Mouse (Mus musculus): ENCODE measurements around the gene Ctnnb1. TPM values are rescaled to one million over a fixed set of nuclear protein-coding genes. Genes with fewer than 3 reads are reported as not detected.

The Ctnnb1 gene
- total and polyA plus RNA-seq, 3 experiments, result 197 to 383 (median 290) TPM

- TF ChIP-seq RAD21 (IDR thresholded peaks at IDR 0.05; ENCODE audit: low read depth, low read length) (no peak), TBP (conservative IDR thresholded peaks at IDR 0.05; ENCODE audit: low read depth, low read length) (peak; percentile 97), NELFE (IDR thresholded peaks at IDR 0.05; ENCODE audit: low read depth, low read length) (peak; percentile 99), MAFK (IDR thresholded peaks at IDR 0.05; ENCODE audit: insufficient replicate concordance, low read length) (no peak), BHLHE40 (IDR thresholded peaks at IDR 0.05; ENCODE audit: low read depth, low read length) (no peak), GABPA (IDR thresholded peaks at IDR 0.05; ENCODE audit: insufficient replicate concordance, low read depth, low read length) (no peak), MAZ (IDR thresholded peaks at IDR 0.05; ENCODE audit: low read depth, low read length) (peak; percentile 78), POLR2A (IDR thresholded peaks at IDR 0.05; ENCODE audit: low read depth, low read length) (peak; percentile 98), MEF2A (IDR thresholded peaks at IDR 0.05; ENCODE audit: borderline replicate concordance, low read depth, low read length) (peak; percentile 82)
Observed at GRCm38 (mm10) chr9:120932797-120933586, 4.0 kb downstream of the Ctnnb1 start (continued).

- Histone ChIP-seq H3K4me3 (replicated peaks in 1 of 3; ENCODE audit: low read depth in 2 of 3, low read length in 2 of 3, poor library complexity in 1 of 3) (peak overlapping the region; percentile 81 to 93 (median 89)), H3K36me3 (replicated peaks in 1 of 2; ENCODE audit: control insufficient read depth in 1 of 2, insufficient read depth in 1 of 2, low read length in 1 of 2) (peaks cover 0 to 16% of the 10 kb centered on the region in 2 experiments), H3K9me3 (replicated peaks; ENCODE audit: low read length) (no peaks in the 10 kb centered on the region), H3K27me3 (replicated peaks) (no peaks in the 10 kb centered on the region), H3K27ac (ENCODE audit: insufficient read depth, low read depth) (0 out of 2 replicates have a peak overlapping the region, but pooled peaks have one; percentile 42), H3K79me2 (replicated peaks; ENCODE audit: control insufficient read depth, extremely low read depth, insufficient read depth, poor library complexity, severe bottlenecking) (peaks cover 50% of the 10 kb centered on the region), H3K9ac (ENCODE audit: insufficient read depth, low read depth) (peak overlapping the region; percentile 87), H3K4me1 (ENCODE audit: control insufficient read depth in 1 of 2, insufficient read depth in 2 of 2) (peaks cover 0 to 38% of the 10 kb centered on the region in 2 experiments; a peak in 2 of 4 replicates), H3K4me2 (ENCODE audit: insufficient read depth, low read depth, poor library complexity, severe bottlenecking) (peak overlapping the region; percentile 98; the same call in 1 of the 2 replicates)
- TF ChIP-seq TCF12 (IDR thresholded peaks at IDR 0.05; ENCODE audit: low read depth, low read length), result no peak
- no peak for TF ChIP-seq TBP (conservative IDR thresholded peaks at IDR 0.05; ENCODE audit: low read depth, low read length)
- no peak for TF ChIP-seq USF1 (IDR thresholded peaks at IDR 0.05; ENCODE audit: low read depth, low read length)
- 0 out of 2 replicates have a peak, but pooled peaks have one; percentile 13 for TF ChIP-seq UBTF (IDR thresholded peaks at IDR 0.05; ENCODE audit: low read depth, low read length)
- TF ChIP-seq SIN3A (IDR thresholded peaks at IDR 0.05; ENCODE audit: low read length), result no peak
- no peak for TF ChIP-seq RCOR1 (conservative IDR thresholded peaks at IDR 0.05; ENCODE audit: low read depth, low read length)
- DNase-seq (ENCODE audit: extremely low read depth), result no peak
- in situ Hi-C loops (cut with MboI; ENCODE audit: low pct_ligation_motif_present, low pct_unique_long_range_greater_than_20kb, low sequenced_read_pairs) (no loop called here), dilution Hi-C loops (cut with MboI; ENCODE audit: extremely low pct_ligation_motif_present, extremely low pct_unique_long_range_greater_than_20kb, low sequenced_read_pairs) (no loop called here)
Observed at GRCm38 (mm10) chr9:120933587-120933885, 4.5 kb downstream of the Ctnnb1 start.

- in situ Hi-C loops (cut with MboI; ENCODE audit: low pct_ligation_motif_present, low pct_unique_long_range_greater_than_20kb, low sequenced_read_pairs) (no loop called here), dilution Hi-C loops (cut with MboI; ENCODE audit: extremely low pct_ligation_motif_present, extremely low pct_unique_long_range_greater_than_20kb, low sequenced_read_pairs) (no loop called here)
- H3K4me1 ChIP-seq (ENCODE audit: control insufficient read depth in 1 of 2, insufficient read depth in 2 of 2), result peaks cover 0 to 44% of the 10 kb centered on the region in 2 experiments; a peak in 2 of 4 replicates
- no peaks in the 10 kb centered on the region for H3K9me3 ChIP-seq (replicated peaks; ENCODE audit: low read length)
- H3K36me3 ChIP-seq (replicated peaks in 1 of 2; ENCODE audit: control insufficient read depth in 1 of 2, insufficient read depth in 1 of 2, low read length in 1 of 2), result peaks cover 0 to 21% of the 10 kb centered on the region in 2 experiments
- H3K27ac ChIP-seq (ENCODE audit: insufficient read depth, low read depth), result no peak overlapping the region; the same call in 1 of the 2 replicates
- peaks cover 56% of the 10 kb centered on the region for H3K79me2 ChIP-seq (replicated peaks; ENCODE audit: control insufficient read depth, extremely low read depth, insufficient read depth, poor library complexity, severe bottlenecking)
- peak overlapping the region; percentile 81 to 93 (median 89) for H3K4me3 ChIP-seq (replicated peaks in 1 of 3; ENCODE audit: low read depth in 2 of 3, low read length in 2 of 3, poor library complexity in 1 of 3)
- peak overlapping the region; percentile 87 for H3K9ac ChIP-seq (ENCODE audit: insufficient read depth, low read depth)
- peak overlapping the region; percentile 98 for H3K4me2 ChIP-seq (ENCODE audit: insufficient read depth, low read depth, poor library complexity, severe bottlenecking)
- no peak for DNase-seq (ENCODE audit: extremely low read depth)
- no peaks in the 10 kb centered on the region for H3K27me3 ChIP-seq (replicated peaks)
- TF ChIP-seq ZC3H11A (IDR thresholded peaks at IDR 0.05; ENCODE audit: low read depth, low read length) (no peak), JUN (IDR thresholded peaks at IDR 0.05; ENCODE audit: insufficient read depth, low read depth, low read length) (no peak), MAX (IDR thresholded peaks at IDR 0.05; ENCODE audit: low read length) (no peak), MXI1 (IDR thresholded peaks at IDR 0.05; ENCODE audit: low read depth, low read length) (no peak), NELFE (IDR thresholded peaks at IDR 0.05; ENCODE audit: low read depth, low read length) (no peak), IRF4 (IDR thresholded peaks at IDR 0.05; ENCODE audit: low read depth, low read length) (0 out of 2 replicates have a peak, but pooled peaks have one; percentile 14), KAT2A (IDR thresholded peaks at IDR 0.05; ENCODE audit: insufficient replicate concordance, low read length) (no peak), SIN3A (IDR thresholded peaks at IDR 0.05; ENCODE audit: low read length) (peak; percentile 14; the same call in 1 of the 2 replicates), POLR2AphosphoS2 (IDR thresholded peaks at IDR 0.05; ENCODE audit: low read depth, low read length) (no peak), UBTF (IDR thresholded peaks at IDR 0.05; ENCODE audit: low read depth, low read length) (no peak), CTCF (conservative IDR thresholded peaks at IDR 0.05 in 1 of 2, IDR thresholded peaks at IDR 0.05 in 1 of 2; ENCODE audit: low read depth in 2 of 2, low read length in 2 of 2) (no peak), TCF12 (IDR thresholded peaks at IDR 0.05; ENCODE audit: low read depth, low read length) (no peak), ZKSCAN1 (IDR thresholded peaks at IDR 0.05; ENCODE audit: borderline replicate concordance, low read depth, low read length) (no peak), NRF1 (IDR thresholded peaks at IDR 0.05; ENCODE audit: low read depth, low read length) (no peak), RCOR1 (conservative IDR thresholded peaks at IDR 0.05; ENCODE audit: low read depth, low read length) (no peak), TBP (conservative IDR thresholded peaks at IDR 0.05; ENCODE audit: low read depth, low read length) (no peak), RAD21 (IDR thresholded peaks at IDR 0.05; ENCODE audit: low read depth, low read length) (no peak), CHD2 (IDR thresholded peaks at IDR 0.05; ENCODE audit: low read length) (0 out of 2 replicates have a peak, but pooled peaks have one; percentile 25)
Observed at GRCm38 (mm10) chr9:120933886-120934758, 5.1 kb downstream of the Ctnnb1 start.
